8 mouse cellular contexts compared by ENCODE assay signal in genomic region chr11:70656964-70657363, GRCm38 (mm10). TPM values are rescaled to one million over a fixed set of nuclear protein-coding genes. Genes with fewer than 3 reads are reported as not detected.
A peak's percentile ranks its signal among the peaks of the same experiment; 100 is the strongest.
DNase-seq lines count a peak whose midpoint lies in the region; ATAC-seq and TF ChIP-seq lines count a peak whose summit lies in the region.

Eno3 (plus strand) TSS chr11:70657202.

- no peak for TF ChIP-seq CTCF in lung, embryonic 14.5 days (IDR thresholded peaks at IDR 0.05; ENCODE audit: low read depth)

- H3K4me1 ChIP-seq in lung, embryonic 14.5 days (ENCODE audit: insufficient read depth) = peaks cover 24% of the 10 kb centered on the region
- peaks cover 29% of the 10 kb centered on the region for H3K4me1 ChIP-seq in forebrain, embryonic 16.5 days (replicated peaks; ENCODE audit: control insufficient read depth, insufficient read depth, low read length)
- H3K4me1 ChIP-seq in hindbrain, embryonic 12.5 days = peaks cover 36% of the 10 kb centered on the region

- H3K36me3 ChIP-seq in lung, embryonic 14.5 days (ENCODE audit: insufficient read depth) = peaks cover 33% of the 10 kb centered on the region
- H3K36me3 ChIP-seq in forebrain, embryonic 16.5 days (ENCODE audit: control insufficient read depth, insufficient read depth) = peaks cover 5% of the 10 kb centered on the region; the same call in 1 of the 2 replicates
- peaks cover 20% of the 10 kb centered on the region for H3K36me3 ChIP-seq in hindbrain, embryonic 12.5 days

- 4% methylated on average over 3 of the region's 3 CpGs for whole genome bisulfite sequencing in lung, embryonic 14.5 days
- 9% methylated on average over 3 of the region's 3 CpGs for WGBS in forebrain, embryonic 16.5 days
- 7% methylated on average over 3 of the region's 3 CpGs for WGBS in hindbrain, embryonic 12.5 days

- H3K9me3 ChIP-seq in lung, embryonic 14.5 days (ENCODE audit: low read depth, low read length) = no peaks in the 10 kb centered on the region
- no peaks in the 10 kb centered on the region for H3K9me3 ChIP-seq in forebrain, embryonic 16.5 days (ENCODE audit: control insufficient read depth, low read length)
- no peaks in the 10 kb centered on the region for H3K9me3 ChIP-seq in hindbrain, embryonic 12.5 days (replicated peaks)

- no peaks in the 10 kb centered on the region for H3K27me3 ChIP-seq in lung, embryonic 14.5 days (ENCODE audit: insufficient read depth, low read length)
- H3K27me3 ChIP-seq in forebrain, embryonic 16.5 days (replicated peaks; ENCODE audit: control insufficient read depth, insufficient read depth, low read length) = no peaks in the 10 kb centered on the region
- no peaks in the 10 kb centered on the region for H3K27me3 ChIP-seq in hindbrain, embryonic 12.5 days

- peak within 1 kb of the TSS; percentile 97 for H3K9ac ChIP-seq in lung, embryonic 14.5 days
- peak within 1 kb of the TSS; percentile 58 for H3K9ac ChIP-seq in forebrain, embryonic 16.5 days (replicated peaks; ENCODE audit: low read depth, low read length)
- H3K9ac ChIP-seq in hindbrain, embryonic 12.5 days = peak within 1 kb of the TSS; percentile 92

- peak within 1 kb of the TSS; percentile 97 for H3K4me2 ChIP-seq in lung, embryonic 14.5 days
- peak within 1 kb of the TSS; percentile 98 for H3K4me2 ChIP-seq in forebrain, embryonic 16.5 days (ENCODE audit: low read length)
- peak within 1 kb of the TSS; percentile 98 for H3K4me2 ChIP-seq in hindbrain, embryonic 12.5 days (replicated peaks)

- peak within 1 kb of the TSS; percentile 99 for H3K27ac ChIP-seq in lung, embryonic 14.5 days (ENCODE audit: low read depth)
- H3K27ac ChIP-seq in forebrain, embryonic 16.5 days (ENCODE audit: low read length) = no peak within 1 kb of the TSS; the same call in 1 of the 2 replicates
- peak within 1 kb of the TSS; percentile 98 for H3K27ac ChIP-seq in hindbrain, embryonic 12.5 days

- peak within 1 kb of the TSS; percentile 100 for H3K4me3 ChIP-seq in lung, embryonic 14.5 days (ENCODE audit: low read depth, low read length)
- peak within 1 kb of the TSS; percentile 100 for H3K4me3 ChIP-seq in forebrain, embryonic 16.5 days (replicated peaks; ENCODE audit: low read length)
- peak within 1 kb of the TSS; percentile 99 for H3K4me3 ChIP-seq in hindbrain, embryonic 12.5 days

- no peak for ATAC-seq in lung, embryonic 14.5 days (ENCODE audit: insufficient read depth)
- ATAC-seq in forebrain, embryonic 16.5 days = no peak
- ATAC-seq in hindbrain, embryonic 12.5 days (ENCODE audit: low FRiP score) = no peak

- peak; percentile 55 for DNase-seq in lung, embryonic 14.5 days
- no peak for DNase-seq in lung, postnatal 36 days
- DNase-seq in adrenal gland, postnatal 10 days = peak; percentile 46
- peak; percentile 21 for DNase-seq in mesoderm, embryonic 11.5 days (ENCODE audit: low read depth, low spot score)
- no peak for DNase-seq in layer of hippocampus, postnatal 10 days (ENCODE audit: low spot score in 2 of 2)
- no peak for DNase-seq in T-cell, adult 2 months (ENCODE audit: low spot score)

RNA-seq across cellular contexts. Expression of gene Eno3, which starts in this region (rescaled TPM):
- polyA plus RNA-seq in lung, embryonic 14.5 days (2014; fragmentation: Nextera tagmentation; extraction: Ambion mirVana) = 12.7 and 19.6 TPM in 2 replicates
- 100 to 1,000 TPM in 1 of 2 experiments, 10 to 100 TPM in 1; 89.5 to 224 TPM for total RNA-seq in adrenal gland, postnatal 10 days (2021)
- polyA plus RNA-seq in forebrain, embryonic 16.5 days (2015; fragmentation: Nextera tagmentation; extraction: Ambion mirVana) = 6.5 and 8.2 TPM in 2 replicates
- 14.9 and 18.5 TPM in 2 replicates for polyA plus RNA-seq in hindbrain, embryonic 12.5 days (2016; fragmentation: Nextera tagmentation; extraction: Ambion mirVana)
- total RNA-seq in layer of hippocampus, postnatal 10 days (2021) = 10 to 100 TPM in 1 of 2 experiments, 1 to 10 TPM in 1; 5.1 to 10.5 TPM

Comparison
In these comparisons a context has a peak if more than half of its experiments do, and no peak if none do; other contexts are left out.
1. RNA of gene Eno3 (total RNA-seq): 89.5 to 224 TPM in adrenal gland, postnatal 10 days; 5.1 to 10.5 TPM in layer of hippocampus, postnatal 10 days; every median in the first group is over 4 times any median in the second.
2. DNase-seq: peak in lung, embryonic 14.5 days (single experiment), adrenal gland, postnatal 10 days (single experiment) and mesoderm, embryonic 11.5 days (single experiment); none in lung, postnatal 36 days (single experiment), layer of hippocampus, postnatal 10 days (0 of 2) and T-cell, adult 2 months (single experiment).
3. Peak in every context shown above with its lines, with median percentiles within 50 percentile points of each other: H3K4me2 ChIP-seq, H3K4me3 ChIP-seq and H3K9ac ChIP-seq.